Mouse (Mus musculus): ENCODE data around the gene Lgals9.
"Not testable (repeated sequence)": the region's sequence is repeated elsewhere in the genome, so short reads cannot be mapped to it uniquely, and the experiment has no call there.

The Lgals9 gene

DNA sequence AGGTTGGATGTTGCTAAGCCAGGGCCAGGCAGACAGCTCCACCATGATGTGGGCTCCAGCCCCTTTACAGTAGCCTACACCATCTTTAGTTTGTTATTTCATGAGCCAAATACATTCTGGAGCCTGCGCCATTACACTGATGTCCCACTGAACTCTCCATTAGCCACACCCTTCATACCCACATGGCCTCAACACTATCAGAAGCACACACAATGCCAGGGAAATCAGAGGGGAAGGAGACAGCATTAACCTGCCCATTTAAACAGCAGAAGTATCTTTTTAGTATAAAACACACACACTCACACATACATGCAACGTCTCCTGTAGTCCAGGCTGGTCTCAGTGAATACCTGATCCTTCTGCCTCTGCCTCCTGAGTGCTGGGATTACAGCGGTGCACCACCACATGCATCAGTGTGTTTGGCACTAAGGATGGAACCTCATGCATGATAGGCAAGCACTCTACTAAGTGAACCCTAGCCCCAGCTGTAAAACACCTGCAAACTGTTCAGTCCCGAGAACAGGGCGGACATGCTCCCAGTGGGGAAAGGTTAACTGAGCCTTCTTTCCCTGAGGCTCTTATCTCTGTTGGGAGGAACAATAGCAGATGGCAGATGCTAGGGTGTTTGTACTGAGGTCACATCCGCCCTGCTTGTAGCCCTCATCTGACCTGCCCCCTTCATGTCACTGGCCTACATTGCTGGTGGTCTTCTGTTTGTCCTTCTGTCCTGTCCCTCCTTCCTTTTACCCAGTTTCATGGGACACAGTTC lies 23.4 kb upstream of the Lgals9 start:
- in situ Hi-C loops (cut with MboI, MseI), result no loop called here

DNA sequence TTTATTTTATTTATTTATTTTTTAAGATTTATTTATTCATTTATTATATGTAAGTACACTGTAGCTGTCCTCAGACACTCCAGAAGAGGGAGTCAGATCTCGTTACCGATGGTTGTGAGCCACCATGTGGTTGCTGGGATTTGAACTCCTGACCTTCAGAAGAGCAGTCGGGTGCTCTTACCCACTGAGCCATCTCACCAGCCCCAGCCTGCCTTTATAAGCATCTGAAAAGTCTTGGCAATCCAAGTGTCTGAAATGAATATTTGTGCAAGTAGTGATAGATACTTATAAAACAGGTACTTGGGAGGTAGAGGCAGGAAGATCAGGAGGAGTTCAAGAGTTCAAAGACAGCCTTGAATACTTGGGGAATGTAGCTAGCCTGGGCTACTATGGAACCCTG lies 22.6 kb upstream of the Lgals9 start:
- in situ Hi-C loops (cut with MboI, MseI), result not testable (repeated sequence)

DNA sequence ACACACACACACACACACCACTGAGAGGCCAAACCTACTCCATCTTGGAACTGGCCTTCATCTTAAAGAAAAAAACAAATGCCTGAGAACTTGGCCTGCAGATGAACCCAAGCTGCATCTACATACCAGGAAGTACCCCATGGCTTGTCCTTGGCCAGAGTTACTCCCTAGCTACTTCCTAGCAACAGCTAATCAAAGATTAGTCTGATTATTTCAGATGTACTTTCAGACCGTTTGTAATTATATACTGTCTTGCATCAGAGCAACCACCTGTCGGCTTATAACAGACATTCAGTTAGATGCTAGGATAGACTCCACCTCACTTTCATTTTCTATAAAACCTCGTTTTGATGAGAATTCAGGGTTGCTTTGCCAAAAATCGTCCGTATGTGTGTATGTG lies 21.7 kb upstream of the Lgals9 start:
- in situ Hi-C loops (cut with MboI, MseI), result no loop called here

DNA sequence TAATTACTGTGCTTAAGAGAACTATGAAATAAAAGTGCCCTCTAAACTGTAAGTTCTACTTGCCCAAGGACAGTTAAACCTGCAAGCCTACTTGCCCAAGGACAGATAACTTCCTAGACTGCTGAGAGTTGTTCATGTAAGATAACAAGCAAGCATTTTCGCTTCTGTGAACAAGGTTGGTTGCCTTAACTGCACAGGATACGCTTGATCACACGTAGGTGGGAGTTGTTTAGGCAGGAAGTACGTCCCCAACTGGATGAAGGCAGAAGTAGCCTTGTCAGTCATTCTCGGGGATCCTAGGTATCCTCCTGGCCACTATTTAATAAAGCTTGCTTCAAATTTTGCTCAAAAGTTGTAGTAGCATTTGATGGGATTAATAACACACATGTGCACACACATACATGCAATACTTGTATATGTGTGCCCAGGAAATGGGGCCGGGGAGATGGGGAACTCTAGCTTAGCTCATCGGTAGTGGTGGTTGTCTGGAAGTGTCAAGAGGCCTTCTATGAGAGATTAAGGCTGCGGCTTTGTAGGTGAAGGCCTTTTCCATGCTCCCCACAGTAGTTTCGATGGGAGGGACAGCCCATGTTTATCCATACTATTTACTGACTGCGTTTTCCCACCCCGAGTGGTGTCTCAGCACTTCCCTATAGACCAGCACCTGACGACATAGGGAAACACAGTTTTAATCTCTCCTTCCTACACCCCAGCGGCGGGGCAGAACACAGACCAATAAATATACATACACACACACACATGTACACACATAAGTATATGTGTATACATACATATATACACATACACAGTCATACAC lies 21.0 kb upstream of the Lgals9 start:
- in situ Hi-C loops (cut with MboI, MseI), result no loop called here

DNA sequence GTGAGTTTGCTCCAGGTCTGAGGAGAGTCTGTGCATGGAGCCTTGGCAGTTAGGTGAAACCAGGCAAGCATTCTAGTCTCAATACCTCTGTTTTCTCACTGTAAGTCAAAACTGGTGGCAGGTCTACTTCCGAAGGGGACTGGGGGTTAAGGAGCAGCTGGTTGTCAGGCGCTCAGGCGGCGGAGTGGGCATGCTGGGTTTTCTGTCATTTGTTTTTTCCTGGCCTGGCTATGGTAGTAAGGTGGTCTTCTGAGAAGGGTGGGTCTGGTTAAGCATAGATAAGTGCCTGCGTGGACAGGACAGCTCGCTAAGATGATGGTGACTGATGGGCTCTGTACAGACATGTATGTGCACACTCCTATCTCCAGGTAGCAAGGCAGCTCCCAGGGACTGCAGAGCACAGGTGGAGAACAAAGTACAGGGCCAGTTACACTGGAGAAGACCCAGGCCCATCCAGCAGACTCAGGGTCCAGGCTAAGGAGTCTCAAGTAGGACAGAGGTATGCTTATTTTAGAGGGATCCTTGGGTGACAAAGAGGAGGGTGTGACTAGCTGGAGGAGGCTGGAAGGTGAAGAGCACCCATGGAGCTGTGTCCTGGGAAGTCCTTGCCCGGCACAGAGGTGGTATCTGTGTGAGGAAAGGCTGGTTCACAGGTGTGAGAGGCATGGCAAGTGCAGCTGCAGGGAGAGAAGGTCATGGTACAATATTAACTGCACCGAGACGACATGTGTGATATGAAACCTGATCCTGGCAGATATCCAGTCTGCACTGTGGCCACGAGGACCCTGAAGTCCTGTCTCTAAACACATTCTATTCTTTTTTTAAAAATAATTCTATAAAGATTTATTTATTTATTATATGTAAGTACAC lies 19.3 kb upstream of the Lgals9 start:
- in situ Hi-C loops (cut with MboI, MseI), result no loop called here

DNA sequence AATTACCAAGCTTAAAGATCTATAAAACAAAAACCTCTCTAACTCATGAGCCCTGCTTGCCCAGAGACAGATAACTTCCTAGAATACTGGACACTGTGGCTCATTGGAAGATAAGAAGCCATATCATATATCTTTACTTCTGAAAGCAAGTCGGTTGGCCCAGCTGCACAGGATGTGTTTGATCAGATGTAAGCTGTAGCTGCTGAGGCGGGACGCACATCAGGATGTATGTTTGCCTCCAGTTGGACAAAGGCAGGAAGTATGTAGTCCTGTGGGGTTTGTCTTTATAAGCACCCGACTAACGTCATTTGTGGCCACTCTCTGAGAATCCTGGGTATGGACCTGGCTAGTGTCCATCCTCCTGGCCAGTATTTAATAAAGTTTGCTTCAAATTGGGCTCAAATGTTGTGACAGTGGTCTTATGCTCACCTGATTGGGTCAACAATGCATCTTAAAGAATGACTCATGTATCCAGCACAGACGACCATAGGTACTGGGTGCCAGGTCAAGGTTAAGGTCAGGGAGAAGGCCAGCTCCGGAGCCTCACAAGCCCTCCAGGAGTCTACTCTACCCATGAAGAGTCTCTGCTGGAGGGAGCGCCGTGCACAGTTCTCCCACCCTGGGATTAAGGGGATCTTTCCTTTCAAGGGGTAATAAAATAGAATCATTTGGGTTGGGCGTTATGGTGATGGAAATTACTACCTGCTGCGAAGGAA lies 18.5 kb upstream of the Lgals9 start:
- in situ Hi-C loops (cut with MboI, MseI), result no loop called here

DNA sequence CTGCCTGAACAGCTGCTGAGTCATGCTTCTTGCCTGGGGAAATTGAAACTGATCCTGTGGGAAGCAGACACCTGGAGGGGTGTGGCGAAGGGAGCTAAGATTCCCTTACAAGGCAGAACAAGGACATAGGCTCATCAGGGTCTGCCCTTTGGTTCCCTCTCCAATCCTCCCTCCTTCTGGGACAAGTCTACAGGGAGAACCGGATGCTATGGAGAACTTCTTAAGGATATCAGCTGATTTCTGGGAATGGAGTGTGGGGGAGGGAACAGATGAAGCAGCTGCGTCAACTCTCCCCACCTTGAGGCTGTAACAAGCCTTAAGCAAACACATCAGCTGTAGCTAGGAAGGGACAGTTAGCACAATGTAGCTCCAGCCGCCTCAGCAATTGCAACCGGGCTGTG lies 17.8 kb upstream of the Lgals9 start:
- in situ Hi-C loops (cut with MboI, MseI), result no loop called here

DNA sequence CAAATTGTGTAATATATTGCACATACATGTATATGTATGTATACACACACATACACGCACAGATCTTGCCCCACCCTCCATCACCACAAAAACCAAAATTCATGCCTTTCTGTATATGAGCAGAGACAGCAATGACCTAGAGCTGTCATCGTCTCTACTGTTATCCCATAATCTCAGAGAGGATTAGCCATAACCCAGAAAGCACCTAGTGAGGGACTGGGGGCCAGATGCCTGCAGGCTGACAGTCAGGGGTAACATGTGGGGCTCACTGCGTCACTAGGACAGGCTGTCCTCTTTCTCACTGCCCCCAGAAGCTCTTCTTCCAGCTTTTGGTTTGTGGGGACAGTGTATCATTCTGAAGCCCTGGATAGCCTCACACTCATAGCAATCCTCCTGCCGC lies 17.1 kb upstream of the Lgals9 start:
- in situ Hi-C loops (cut with MboI, MseI), result no loop called here

DNA sequence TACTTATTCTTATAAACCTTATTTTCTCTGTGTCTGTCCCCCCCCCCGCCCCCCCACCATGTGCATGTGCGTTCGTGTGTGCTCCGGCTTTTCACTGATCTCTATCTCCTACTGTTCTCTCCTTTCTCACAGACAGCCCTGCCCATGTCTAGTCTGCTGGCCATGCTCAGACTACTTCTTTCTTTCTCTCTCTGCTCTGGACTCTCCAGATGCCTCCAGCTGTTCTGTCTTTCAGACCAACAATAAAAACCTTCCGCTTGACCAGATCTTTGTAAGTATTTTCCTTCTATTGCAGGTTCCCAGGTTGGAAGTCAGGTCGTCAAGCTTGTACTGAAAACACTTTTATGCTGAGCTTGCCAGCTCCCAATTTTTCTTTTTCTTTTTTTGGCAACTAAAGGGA lies 14.4 kb upstream of the Lgals9 start:
- in situ Hi-C loops (cut with MboI, MseI), result no loop called here

DNA sequence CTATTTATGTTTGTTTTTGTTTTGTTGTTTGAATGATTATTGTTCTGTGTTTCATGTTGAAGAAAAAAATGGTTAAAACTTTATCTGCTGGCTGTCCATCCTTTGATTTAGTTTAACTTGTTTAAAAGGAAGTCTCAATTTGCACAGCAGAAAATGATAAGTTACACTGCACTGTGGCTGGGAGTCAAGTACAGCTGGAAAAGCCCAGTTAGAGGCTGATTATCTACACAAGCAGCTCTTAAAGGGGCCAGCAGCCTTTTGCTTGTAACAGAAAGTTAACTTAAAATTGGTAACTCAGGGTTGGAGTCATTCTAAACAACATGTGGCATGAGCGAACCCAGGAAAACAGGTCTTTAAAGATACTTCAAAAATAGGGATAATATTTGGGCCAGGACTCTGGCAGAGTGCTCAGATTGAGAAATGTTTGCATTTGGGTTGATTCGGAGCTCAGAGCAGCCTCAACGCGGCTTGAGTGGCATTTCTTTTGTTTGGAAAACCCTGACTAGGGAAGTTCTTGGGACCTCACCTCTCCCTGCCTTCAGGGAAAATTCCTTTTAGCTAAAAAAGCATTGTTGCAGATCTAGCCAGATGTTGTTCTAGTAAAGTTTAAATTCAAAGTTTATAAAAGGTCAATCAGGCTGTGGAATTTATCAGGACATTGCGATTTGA lies 6.3 kb upstream of the Lgals9 start:
- in situ Hi-C loops (cut with MboI, MseI), result not testable (repeated sequence)

DNA sequence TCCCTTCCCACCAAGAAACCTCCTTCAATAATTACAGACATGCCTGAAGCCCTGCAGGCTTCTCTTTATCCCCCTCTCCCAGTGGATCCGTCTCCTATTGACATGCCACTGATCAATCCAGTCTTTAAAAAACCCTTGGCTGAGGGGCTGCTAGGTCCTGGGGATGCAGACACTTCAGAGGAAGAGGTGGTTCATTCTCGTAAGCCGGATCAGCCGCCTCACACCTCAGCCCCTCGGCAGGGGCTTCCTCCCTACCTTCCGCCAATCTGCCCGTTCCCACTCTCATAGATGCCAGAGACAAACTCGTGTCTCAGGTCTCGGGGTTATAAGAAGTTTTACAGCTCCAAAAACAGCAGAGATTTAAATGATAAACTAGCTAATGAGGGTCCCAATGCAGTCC lies 5.3 kb upstream of the Lgals9 start:
- in situ Hi-C loops (cut with MboI, MseI), result no loop called here

DNA sequence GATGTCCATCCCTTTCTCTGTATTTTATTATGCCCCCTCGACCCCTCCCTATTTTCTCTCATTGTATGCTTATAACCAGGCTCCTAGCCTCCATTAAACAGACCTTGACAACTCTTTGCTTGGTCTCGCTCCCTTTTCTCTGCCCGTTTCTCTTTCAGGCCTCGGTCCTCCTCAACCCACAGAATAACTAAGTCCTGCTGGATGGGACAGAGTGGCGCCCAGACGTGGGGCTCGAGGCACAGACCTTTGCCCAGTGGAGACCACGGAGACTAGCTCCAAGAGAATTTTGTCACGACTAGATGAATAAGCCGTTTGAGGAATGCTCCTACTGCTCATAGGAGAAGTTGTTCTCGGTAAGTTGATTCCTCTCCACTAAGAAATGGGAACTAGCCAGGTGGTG lies 4.5 kb upstream of the Lgals9 start:
- in situ Hi-C loops (cut with MboI, MseI), result not testable (repeated sequence)

DNA sequence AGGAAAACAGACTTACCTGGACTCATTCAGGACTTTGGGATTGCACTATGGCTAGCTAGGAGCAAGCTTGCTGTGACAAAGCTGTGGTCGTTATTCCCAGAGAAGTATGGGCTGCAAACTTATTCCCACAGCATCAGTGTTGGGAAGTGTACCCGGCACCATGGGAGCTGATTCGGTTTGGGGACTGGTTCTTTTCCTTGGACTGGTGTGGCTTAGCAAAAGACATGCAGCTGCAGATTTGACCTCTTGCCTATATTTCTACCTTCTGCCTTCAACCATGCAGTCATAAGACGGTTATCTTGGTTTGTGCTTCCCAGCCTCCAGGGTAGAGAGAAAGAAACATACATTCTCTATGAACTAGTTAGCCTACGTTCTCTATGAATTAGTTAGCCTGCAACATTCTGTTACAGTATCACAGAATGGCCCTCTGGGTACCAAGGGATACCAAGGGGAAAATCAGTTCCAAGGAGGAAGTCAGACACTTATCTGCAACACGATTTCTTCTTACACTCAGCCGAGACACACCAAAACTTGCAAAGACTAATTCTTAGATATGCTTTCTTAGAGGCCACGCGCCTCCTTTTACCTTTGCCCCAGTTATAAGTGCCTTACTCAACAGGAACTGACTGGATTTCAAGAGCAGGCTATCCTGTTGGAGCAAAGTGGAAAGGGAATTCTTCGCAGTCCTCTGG lies 1.7 kb upstream of the Lgals9 start:
- in situ Hi-C loops (cut with MboI, MseI), result no loop called here

DNA sequence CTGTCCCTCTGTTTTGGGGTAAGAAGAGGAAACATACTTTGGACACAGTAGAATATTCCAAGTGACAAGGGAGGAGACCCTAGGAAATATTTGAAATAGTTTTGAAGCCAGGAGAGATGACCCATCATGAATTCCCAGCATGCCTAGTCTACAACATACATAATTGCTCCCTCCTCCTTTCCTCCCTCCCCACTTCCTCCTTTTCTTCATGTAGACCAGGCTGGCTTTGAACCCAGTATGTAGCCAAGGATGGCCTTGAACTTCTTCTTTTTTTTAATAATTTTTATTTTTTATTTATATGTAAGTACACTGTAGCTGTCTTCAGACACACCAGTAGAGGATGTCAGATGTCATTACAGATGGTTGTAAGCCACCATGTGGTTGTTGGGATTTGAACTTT lies 759 bp upstream of the Lgals9 start:
- in situ Hi-C loops (cut with MboI, MseI), result no loop called here

DNA sequence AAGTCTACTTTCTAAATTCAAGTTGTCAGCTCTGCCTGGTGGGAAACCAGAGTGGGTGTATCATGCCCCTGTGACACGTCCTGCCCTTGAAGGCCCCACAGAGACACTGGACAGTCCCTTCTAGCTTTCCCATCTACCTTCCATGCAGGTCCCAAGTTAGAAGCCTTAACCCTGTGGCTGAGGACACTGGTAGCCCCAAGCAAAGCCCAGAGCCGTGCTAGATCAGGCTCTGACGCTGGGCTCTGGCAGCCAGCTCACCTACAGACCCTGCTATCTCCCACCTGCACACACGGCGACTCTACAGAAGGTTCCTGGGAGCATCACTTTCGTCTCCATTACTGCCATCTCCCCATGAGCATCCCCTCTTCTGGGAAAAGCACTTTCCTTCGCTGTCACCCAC lies 1.2 kb downstream of the Lgals9 start:
- in situ Hi-C loops (cut with MboI, MseI), result no loop called here

DNA sequence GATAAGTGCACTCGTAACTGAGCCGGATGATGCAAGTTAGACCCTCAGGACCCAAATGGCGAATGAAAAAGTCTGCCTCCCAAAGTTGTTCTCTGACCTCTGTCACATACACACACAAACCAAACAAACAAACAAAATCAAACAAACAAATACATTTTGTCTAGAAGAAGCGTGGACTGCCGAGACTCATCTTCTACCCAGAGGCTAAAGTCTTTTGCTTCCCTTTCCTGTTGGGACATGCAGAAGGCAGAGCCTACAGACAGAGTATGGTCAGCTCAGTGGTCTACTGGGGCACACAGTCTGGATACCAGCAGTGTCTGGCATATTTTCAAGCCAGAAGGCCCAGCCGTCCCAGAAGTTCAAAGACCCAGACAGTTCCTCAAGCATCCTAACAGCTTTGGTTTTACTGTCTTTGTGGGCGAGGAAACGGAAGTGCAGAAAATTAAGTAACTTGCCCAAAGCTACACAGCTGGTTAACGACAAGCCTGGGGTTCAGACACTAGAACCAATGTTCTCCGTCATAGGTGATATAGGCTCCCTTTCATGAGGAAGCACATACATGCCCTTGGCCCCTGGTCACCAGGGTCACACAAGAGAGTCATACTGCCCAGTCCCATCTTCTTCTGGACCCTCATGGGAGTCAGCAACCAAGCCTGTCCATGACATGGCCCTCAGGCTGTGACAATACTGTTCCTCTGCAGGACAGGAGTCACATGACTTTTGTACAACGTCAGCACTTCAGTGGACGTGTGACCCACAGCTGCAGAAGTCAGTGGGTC lies 2.0 kb downstream of the Lgals9 start:
- in situ Hi-C loops (cut with MboI, MseI), result no loop called here

DNA sequence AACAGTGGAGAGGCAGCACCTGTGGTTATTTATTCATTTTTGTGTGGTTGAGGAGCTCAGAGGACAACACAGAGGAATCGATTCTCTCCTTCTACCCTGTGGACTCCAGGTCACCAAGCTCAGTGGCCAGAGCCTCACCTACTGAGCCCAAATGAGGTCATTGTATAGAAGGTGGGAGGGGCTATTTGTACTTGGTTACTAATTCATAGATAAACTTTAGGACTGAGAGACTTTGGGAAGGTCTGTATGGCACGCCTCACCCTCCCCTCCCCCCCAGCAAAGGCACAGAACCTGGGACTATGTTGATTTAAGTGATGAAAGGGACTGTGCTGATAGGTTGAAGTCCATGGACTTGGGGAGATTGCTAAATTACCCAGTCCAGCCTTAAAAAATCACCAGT lies 2.7 kb downstream of the Lgals9 start:
- in situ Hi-C loops (cut with MboI, MseI), result no loop called here

DNA sequence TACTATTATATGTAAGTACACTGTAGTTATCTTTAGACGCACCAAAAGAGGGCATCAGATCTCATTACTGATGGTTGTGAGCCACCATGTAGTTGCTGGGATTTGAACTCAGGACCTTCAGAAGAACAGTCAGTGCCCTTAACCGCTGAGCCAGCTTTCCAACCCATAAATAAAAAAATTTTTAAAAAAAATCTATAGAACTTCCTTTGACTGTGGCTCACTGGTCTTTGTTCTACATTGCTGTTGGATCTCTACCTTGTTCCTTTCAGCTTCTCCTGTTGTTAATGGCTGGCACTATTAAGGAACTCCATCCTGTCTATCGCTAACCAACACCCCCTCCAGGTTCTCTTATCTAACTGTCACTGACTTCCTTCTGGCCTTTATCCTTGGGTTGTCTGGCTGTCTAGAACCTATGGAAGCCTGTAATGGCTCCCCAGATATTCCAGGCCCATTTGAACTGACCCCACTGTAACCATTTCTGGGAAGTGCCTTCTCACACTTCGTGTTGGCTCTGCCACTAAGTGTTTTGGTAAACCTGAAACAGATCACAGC lies 4.6 kb downstream of the Lgals9 start:
- in situ Hi-C loops (cut with MboI, MseI), result no loop called here
